Mouse (Mus musculus) ovary, postnatal 10 days (tissue): Measurements from ENCODE around the gene Rcn2.
"Not testable (repeated sequence)": the region's sequence is repeated elsewhere in the genome, so short reads cannot be mapped to it uniquely, and the experiment has no call there.

ENCODE experiments used
- DNase-seq: peaks from one replicate; pipeline ENCODE4 v3.0.0; 2022; ENCODE audit warnings: low spot score

The Rcn2 gene

GRCm38 (mm10) chr9:56041372-56042180 is at the start of gene Rcn2:
Gene Rcn2, plus strand, starts transcription at chr9:56041845.
- peak; percentile 95 for DNase-seq

GRCm38 (mm10) chr9:56004679-56005078 is 37.0 kb upstream of the Rcn2 start:
- not testable (repeated sequence) for DNase-seq

DNA sequence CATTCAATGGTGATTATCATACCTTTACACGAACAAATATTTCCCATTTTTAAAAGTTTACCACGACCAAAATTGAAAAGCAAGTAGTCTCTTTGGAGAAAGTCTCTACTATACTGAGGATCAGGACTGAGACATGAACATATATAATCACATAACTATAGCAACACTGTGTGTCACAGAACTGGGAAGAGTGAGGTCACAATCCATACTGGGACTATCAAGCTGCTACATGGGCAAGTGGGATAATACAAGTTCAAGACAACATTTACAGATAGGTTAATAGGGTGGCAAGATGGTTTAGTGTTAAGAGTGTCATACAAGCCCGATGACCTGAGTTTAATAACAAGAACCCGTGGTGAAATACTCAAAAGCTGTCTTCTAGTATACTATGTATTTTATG is 31.2 kb upstream of the Rcn2 start, which contains the start of gene 4930563M21Rik:
TSS of gene 4930563M21Rik (minus strand) at position 101 of the 400 bp plus-strand sequence.
- DNase-seq: no peak

GRCm38 (mm10) chr9:56024772-56025171 is 16.9 kb upstream of the Rcn2 start:
- no peak for DNase-seq

- no peak for DNase-seq
Measured at GRCm38 (mm10) chr9:56027292-56027691, 14.4 kb upstream of the Rcn2 start.

GRCm38 (mm10) chr9:56032219-56032618 is 9.4 kb upstream of the Rcn2 start:
- no peak for DNase-seq

DNA sequence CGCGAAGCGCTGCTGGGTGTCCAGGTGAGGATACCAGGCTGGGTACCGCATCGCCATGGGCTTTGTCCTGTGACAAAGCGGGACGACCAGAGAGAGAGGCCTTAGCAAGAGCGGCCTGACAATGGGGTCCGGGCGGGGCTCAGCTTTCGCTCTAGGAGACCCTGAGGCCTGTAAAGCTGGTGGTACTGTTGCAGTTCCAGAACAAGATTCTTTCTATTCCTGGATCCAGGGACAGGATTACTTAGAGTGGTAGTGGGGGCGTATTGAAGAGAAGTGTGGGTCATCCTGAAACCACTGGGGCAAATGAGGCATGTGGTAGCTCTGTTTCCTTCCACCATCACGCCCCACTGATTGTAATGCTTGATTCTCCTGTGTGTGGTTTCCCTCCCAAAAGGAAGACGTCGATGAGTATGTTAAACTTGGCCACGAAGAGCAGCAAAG is 556 bp downstream of the Rcn2 start:
- no peak for DNase-seq

DNA sequence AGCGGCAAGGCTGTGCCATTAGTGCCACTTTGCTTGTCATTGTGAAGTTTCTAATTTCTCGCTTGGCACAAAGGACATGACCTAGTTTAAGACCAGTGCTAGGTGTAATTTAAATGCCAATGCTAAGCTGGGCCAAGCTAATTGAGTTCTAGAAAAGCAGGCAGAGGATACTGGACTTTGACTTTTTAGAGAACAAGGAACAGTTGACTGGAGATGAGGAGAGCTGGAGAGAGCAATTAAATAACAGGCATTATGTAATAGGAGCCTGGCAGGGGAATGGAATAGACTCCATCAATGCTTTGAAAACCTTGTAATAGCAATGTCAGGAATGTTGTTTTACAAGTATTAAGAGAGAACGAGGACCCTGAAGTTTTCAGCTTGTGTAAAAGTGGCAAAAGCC is 12.2 kb downstream of the Rcn2 start:
- no peak for DNase-seq

GRCm38 (mm10) chr9:56056147-56056546 is 14.5 kb downstream of the Rcn2 start:
- DNase-seq: no peak

GRCm38 (mm10) chr9:56062336-56062735 is 20.7 kb downstream of the Rcn2 start:
- no peak for DNase-seq

DNA sequence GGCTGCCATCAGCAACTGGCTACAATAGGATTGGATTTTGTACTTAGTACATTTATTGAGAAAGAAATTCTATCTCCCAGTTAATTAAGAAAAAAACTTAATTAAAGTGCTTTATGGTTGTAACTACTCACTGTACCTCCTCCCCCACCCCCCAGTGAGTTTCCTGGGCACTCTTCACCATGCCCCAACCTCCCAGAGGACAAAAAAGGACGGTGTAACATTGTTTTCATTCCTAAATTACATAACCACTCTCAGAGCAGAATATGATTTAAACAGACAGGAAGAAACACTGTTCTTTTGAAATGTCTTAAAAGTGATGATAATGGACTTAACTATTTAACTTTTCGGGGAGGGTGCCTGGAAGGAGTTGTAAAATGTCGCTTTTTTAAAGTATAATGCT is 23.4 kb downstream of the Rcn2 start:
- DNase-seq: no peak

DNA sequence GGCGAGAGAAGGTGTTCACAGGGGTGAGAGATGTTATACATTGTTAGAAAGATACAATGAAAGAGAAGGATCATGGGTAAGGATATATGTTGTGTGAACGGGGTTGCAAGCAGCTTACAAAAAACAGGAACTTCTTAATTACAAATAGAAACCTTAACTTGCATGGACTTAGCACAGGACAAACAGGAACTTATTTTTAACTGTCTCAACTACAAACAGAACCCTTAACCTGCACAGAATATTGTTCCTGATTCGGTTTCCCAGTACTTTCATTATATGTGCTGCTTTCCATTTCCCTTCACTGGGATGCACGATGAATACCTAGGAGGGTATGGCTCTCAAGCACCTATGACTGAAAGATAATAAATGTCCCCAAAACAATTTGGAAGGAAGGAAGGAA is 26.3 kb downstream of the Rcn2 start:
- DNase-seq: no peak

DNA sequence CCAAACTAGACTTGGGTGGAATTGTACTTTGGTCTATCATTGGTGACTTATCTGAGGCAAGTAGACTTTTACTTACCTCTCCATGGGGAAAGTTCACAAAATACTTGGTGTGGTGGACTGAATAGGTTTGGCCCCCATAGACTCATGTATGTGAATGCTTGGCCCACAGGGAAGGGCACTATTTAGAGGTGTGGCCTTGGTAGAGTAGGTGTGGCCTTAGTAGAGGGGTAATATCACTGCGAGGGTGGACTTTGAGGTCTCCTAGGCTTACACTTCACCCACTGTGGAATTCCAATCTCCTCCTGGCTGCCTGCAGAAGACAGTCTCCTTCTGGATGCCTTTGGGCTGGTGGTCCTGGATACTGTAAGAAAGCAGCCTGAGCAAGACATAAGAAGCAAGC is 27.0 kb downstream of the Rcn2 start:
- DNase-seq: no peak

DNA sequence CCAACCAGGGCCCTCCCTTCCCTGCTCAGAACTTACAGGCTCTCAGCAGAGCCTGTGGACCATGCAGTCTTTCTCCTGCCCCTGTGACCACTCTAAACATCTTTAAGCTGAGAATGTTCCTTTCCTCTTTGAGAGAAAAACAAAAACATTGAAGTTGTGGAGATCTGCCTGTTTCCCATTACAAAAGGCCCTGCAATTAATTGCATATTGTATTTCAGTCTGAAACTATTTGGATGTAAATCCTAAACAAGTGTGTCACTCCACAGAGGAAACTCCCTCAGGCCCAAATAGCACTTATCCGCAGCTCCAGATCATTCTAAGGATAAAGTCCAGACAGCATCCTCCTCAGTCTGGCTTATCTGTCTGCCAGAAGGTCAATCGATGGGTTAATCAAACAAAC is 31.2 kb downstream of the Rcn2 start:
- DNase-seq: no peak

GRCm38 (mm10) chr9:56074863-56075262 is 33.2 kb downstream of the Rcn2 start:
- DNase-seq: no peak

GRCm38 (mm10) chr9:56075264-56075663 is 33.6 kb downstream of the Rcn2 start:
- no peak for DNase-seq

- DNase-seq: no peak
Measured at GRCm38 (mm10) chr9:56075901-56076620, 34.4 kb downstream of the Rcn2 start.

DNA sequence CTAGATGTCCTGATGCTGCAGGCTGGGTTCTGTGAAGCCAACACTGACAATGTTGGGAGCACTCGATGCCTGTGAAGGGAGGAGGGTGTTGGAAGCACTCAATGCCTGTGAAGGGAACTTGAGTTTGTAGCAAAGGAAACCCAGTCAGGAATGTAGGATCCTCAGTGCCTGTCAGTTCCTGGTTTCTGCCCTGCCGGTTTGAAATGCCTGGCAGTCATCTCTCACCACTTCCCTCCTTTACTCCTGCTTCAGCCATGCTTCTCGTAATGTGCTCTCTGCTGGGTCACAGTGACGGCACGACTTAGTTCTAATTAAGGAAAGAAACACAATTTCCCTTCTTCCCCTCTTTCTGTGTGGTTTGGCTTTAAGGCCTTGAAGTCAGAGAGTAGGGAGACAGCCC is 37.9 kb downstream of the Rcn2 start:
- DNase-seq: no peak

DNA sequence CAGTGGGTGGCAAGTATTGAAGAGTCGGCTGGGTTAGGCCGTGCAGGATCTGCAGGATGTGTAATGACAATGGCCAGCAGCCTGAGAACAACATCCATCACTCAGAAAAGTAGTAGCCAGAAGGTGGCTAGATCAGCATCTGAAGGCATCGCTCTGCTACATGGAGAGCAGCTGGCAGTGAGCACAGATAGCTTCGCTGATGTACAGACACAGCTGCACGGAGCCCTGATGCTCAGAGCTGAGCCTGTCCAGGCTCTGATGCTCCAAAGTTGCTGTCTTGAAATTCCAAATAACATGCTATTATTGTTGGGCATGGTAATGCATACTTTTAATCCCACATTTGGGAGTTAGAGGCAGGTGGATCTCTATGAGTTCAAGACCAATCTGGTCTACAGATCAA is 44.9 kb downstream of the Rcn2 start:
- no peak for DNase-seq

DNA sequence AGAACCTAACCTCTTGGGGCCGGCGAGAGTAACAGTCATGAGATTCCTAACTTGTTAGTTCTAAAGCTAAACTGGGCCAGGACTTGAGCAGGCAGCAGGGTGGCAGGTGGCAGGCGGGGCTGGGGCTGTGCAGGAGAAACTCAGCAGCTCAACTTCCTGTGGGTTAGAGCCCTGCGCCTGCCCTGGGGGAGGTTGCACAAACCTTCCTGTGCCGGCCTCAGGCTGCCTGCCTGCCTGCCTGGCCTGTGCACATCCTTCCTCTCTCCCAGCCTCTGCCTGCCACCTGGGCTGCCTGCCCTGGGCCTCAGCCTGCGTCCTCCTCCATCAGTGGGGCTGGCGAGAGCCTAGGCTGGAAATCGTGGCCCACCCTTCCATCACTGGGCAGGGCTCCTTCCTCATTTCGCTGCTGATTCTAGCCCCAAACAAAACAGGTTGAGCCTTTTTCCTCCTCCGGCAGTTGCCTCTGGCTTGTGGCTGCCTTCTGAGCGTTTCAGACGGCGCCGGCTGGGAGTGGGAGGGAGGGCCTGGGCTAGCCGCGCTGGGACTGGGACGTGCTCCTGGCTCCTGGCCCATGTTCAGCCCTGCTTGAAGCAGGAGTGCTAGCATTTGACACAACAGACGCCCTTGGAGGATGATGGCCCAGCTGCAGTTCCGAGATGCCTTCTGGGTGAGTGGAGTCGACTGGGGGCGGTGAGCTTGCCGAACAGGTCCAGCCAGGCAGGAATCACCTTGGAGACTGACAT is 48.3 kb downstream of the Rcn2 start, which contains the start of gene Pstpip1:
TSS of gene Pstpip1 (plus strand) at position 185 of the 743 bp plus-strand sequence.
- peak; percentile 49 for DNase-seq

GRCm38 (mm10) chr9:56090546-56091225 is 49.0 kb downstream of the Rcn2 start:
- DNase-seq: no peak

DNA sequence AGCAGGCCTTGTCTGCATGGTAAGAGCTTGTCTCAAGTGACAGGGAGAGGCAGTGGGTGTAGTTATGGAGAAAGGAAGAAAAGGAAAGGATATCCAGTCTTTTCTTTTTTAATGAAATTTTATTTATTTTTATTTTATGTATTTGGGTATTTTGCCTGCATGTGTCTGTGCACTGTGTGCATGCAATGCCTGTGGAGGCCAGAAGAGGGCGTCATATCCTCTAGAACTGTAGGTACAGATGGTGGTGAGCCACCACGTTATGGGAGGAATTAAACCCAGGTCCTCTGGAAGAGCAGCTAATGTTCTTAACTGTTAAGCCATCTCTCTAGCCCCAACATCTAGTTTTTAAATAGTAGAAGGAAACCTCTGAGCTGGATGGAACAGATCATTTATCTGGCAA is 50.5 kb downstream of the Rcn2 start:
- no peak for DNase-seq
